Mouse (Mus musculus) frontal cortex, postnatal 36 days (tissue): ENCODE data around the gene Sphk2.
A peak's percentile ranks its signal among the peaks of the same experiment; 100 is the strongest.

Experiments
- DNase-seq, 2 experiments: peaks; one replicate each; pipeline ENCODE4 v3.0.0; 2022; ENCODE audit warnings: low spot score in 2 of 2

The Sphk2 gene

GRCm38 (mm10) chr7:45717918-45718297, at the start of gene Sphk2:
TSS of gene Sphk2 (minus strand) at chr7:45718002.
- peak; percentile 99 to 100 for DNase-seq

GRCm38 (mm10) chr7:45767500-45767899, 49.7 kb upstream of the Sphk2 start:
- DNase-seq = no peak

- DNase-seq = no peak
Observed at GRCm38 (mm10) chr7:45766764-45767163, 49.0 kb upstream of the Sphk2 start.

GRCm38 (mm10) chr7:45765995-45766394, 48.2 kb upstream of the Sphk2 start:
- DNase-seq = no peak

DNA sequence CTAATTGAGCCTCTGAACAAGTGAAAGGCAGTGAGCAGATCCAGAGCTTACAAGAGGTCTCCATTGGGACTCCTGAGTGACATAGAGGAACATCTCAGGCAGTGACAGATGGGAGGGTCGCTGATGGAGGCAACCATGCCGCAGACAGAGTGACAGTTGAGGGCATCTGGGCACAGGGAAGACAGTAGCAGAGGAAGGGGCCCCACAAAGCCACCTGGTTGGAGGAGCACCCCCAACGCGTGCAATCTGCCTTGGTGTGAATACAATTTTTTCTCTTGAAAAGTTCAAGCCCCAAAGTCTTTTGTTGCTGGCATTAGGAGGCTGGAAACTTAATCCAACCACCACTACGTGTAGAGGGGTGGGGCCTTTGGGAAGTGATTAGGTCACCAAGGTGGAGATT, 42.3 kb upstream of the Sphk2 start:
- no peak for DNase-seq

- DNase-seq = no peak
Observed at GRCm38 (mm10) chr7:45759400-45759799, 41.6 kb upstream of the Sphk2 start.

DNA sequence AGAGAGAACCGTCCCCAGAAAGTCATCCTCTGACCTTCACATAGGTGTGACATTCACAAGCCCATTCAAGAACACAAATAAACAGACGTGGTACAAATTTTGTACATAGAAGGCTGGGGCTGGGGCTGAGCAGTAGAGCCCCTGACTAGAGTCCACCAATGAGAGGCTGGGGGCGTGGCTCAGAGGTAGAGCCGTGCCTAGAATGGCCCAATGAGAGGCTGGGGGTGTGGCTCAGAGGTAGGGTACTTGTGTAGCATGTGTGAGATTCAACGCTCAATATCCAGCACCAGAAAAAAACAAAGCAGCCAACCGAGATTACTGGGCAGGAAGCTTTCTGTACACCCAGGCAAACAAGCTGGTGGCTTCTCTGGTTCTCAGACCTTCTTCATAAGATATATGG, 37.9 kb upstream of the Sphk2 start:
- DNase-seq = no peak

GRCm38 (mm10) chr7:45750162-45750561, 32.4 kb upstream of the Sphk2 start:
- no peak for DNase-seq

GRCm38 (mm10) chr7:45749401-45749800, 31.6 kb upstream of the Sphk2 start:
- no peak for DNase-seq

DNA sequence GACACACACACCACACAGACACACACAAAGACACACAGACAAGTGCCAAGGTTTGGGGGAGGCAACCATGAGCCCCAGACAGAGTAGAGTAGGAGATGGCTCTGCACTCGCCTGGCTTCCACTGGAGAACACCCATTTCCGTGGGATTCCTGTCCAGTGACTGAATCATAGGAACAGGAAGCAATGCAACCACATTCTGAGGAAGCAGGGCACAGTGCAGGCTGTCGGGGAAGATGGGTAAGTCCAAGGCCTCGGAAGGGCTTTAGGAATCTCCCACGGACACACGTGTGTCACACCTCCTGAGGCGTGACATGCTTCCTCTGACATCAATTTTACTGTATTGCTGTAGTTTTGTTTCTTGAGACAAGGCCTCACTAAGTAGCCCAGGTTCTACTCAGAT, 30.3 kb upstream of the Sphk2 start:
- no peak for DNase-seq

GRCm38 (mm10) chr7:45747450-45747849, 29.6 kb upstream of the Sphk2 start:
- no peak for DNase-seq

- DNase-seq = no peak
Observed at GRCm38 (mm10) chr7:45746518-45746917, 28.7 kb upstream of the Sphk2 start.

GRCm38 (mm10) chr7:45744387-45744786, 26.6 kb upstream of the Sphk2 start:
- DNase-seq = peak; percentile 57 to 85

GRCm38 (mm10) chr7:45742338-45742737, 24.5 kb upstream of the Sphk2 start:
- DNase-seq = peak; percentile 79 to 88

GRCm38 (mm10) chr7:45741777-45742176, 24.0 kb upstream of the Sphk2 start:
- DNase-seq = peak; percentile 37 to 40

- DNase-seq = peak in 1 of 2 experiments; percentile 31
Observed at GRCm38 (mm10) chr7:45741308-45741707, 23.5 kb upstream of the Sphk2 start.

DNA sequence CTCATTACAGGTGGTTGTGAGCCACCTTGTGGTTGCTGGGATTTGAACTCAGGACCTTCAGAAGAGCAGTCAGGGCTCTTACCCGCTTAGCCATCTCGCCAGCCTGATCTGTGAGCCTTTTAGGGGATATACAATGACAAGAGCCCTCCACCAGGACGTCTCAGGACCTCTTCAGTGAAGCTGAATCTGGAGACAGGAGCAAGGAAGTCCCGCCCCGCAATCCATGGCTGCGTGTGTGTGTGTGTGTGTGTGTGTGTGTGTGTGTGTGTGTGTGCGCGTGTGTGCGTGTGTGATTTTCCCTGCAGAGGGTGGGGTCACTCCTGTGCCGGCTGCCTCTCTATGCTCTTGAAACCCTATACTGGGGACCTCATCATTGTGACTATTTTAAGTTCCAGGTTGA, 22.0 kb upstream of the Sphk2 start:
- no peak for DNase-seq

- peak; percentile 75 to 86 for DNase-seq
Observed at GRCm38 (mm10) chr7:45739162-45739763, 21.5 kb upstream of the Sphk2 start.

GRCm38 (mm10) chr7:45733477-45733876, 15.7 kb upstream of the Sphk2 start:
- no peak for DNase-seq

GRCm38 (mm10) chr7:45730727-45731431, 13.1 kb upstream of the Sphk2 start:
- no peak for DNase-seq

- DNase-seq = no peak
Observed at GRCm38 (mm10) chr7:45727625-45728024, 9.8 kb upstream of the Sphk2 start.

DNA sequence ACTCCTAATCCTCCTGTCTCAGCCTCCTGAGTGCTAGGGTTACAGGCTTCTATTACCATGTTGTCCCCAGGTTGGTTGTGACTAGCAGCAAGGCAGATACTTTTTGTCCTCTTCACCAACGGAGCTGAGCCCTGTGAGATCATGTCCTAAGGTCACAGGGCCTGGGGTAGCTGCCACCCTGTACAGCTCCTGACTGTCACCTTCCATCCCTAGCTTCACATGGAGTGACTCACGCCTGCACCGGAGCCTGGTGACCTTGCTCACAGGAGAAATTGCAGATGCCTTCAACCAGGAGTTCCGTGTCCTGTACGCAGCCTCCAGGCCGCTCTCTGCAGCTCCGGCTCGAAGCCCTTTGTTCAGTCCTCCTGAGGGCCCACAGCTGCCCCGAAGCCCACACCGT, 8.6 kb upstream of the Sphk2 start:
- no peak for DNase-seq

DNA sequence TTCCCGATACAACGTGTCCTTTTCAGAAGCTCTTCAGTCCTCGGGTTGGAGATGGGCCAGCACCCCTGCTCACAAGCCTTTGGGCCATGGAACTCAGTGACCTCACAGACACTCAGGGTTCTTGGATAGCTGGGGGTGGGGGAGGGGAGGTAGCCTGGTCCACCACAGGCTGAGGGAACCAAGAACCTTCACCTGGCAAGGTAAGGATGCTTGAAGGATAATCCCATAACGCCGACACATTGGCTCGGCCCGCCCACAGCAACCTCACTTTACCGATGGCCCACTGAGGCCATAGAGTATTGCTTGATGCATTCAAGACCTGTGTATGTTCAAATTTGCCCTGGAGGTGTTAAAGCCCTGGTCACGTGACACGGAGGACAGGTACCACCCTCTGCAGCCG, 7.9 kb upstream of the Sphk2 start, which contains the start of gene Spaca4:
Gene Spaca4, minus strand, starts transcription at position 101 of the 400 bp plus-strand sequence.
- no peak for DNase-seq

DNA sequence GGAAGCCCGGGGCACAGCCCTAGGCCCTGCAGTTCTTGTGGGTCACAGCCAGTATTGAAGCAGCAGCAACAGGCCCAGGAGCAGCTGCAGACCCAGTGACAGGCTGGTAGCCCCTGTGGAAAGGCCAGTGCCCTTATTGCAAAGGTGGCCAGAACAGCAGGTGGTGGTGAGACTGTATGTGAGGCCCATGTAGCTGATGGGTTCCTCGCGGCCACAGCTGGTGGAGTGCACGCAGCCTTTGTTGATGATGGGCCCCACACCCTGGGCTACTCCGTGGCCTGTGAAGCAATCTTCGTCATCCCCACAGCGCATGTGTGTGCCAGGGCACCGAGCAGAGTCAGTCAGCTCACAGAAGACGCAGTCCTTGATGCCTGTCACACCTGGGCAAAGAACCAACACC, 7.3 kb upstream of the Sphk2 start:
- DNase-seq = no peak
